Mouse (Mus musculus) heart, postnatal 36 days (tissue): ENCODE data around the gene Ism1. TPM values are rescaled to one million over a fixed set of nuclear protein-coding genes. Genes with fewer than 3 reads are reported as not detected.

Experiments
- DNase-seq, 2 experiments: peaks; one replicate each; pipeline ENCODE4 v3.0.0; 2021 to 2022
- intact Hi-C: fragments of 180-260 bp; cut with DNase I; formaldehyde crosslinking; loops from one replicate; pipeline ENCODE4 v1.15.1; 2025
- total RNA-seq, 2 experiments: library from RNA; stranded (reverse); gene quantifications; 2 replicates each; pipeline ENCODE4 v1.2.3; 2021

Gene Ism1
- total RNA-seq, 2 experiments from 2014 or later = 0.44 to 1.2 TPM

GRCm38 (mm10) chr2:139711640-139712039 lies 33.7 kb downstream of the Ism1 start:
- intact Hi-C loops = no loop called here
- DNase-seq = no peak

- intact Hi-C loops = no loop called here
- no peak for DNase-seq
Measured at GRCm38 (mm10) chr2:139712046-139712445, 34.1 kb downstream of the Ism1 start.

DNA sequence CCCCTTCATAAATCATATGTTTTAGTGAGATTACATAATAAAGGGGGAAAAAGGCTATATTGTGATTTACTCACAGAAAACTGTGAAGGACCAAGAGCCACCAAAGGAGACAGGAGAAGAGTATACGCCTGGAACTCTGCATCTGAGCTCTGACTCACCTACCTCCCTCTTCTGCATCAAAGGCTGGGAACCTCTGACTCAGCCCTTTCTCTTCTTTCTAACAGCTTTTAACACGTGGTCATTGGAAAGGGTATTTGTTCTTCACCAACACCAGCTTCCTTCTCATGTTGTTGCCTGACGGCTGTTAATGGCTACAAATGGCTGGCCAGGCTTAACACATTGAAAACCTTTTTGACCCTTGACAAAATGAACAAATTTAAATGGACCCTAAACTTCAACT lies 36.2 kb downstream of the Ism1 start:
- intact Hi-C loops = no loop called here

GRCm38 (mm10) chr2:139717772-139718171 lies 39.8 kb downstream of the Ism1 start:
- no peak for DNase-seq
- intact Hi-C loops = no loop called here

More for the DNA sequence above, 36.2 kb downstream of the Ism1 start:
- no peak for DNase-seq

- DNase-seq = peak; percentile 24 to 57
- intact Hi-C loops = loop anchor here (1.0 kb wide), 1 partner anchor 131 kb away; no protein-coding TSS in a partner anchor
Measured at GRCm38 (mm10) chr2:139722700-139723099, 44.7 kb downstream of the Ism1 start.

GRCm38 (mm10) chr2:139723304-139723703 lies 45.3 kb downstream of the Ism1 start:
- DNase-seq = no peak

GRCm38 (mm10) chr2:139724202-139724838 lies 46.3 kb downstream of the Ism1 start:
- DNase-seq = no peak
- intact Hi-C loops = no loop called here

More at GRCm38 (mm10) chr2:139723304-139723703, 45.3 kb downstream of the Ism1 start:
- intact Hi-C loops = no loop called here

- DNase-seq = no peak
- intact Hi-C loops = no loop called here
Measured at GRCm38 (mm10) chr2:139725328-139725727, 47.4 kb downstream of the Ism1 start.

GRCm38 (mm10) chr2:139728060-139728459 lies 50.1 kb downstream of the Ism1 start:
- no peak for DNase-seq
- intact Hi-C loops = no loop called here

GRCm38 (mm10) chr2:139729377-139729776 lies 51.4 kb downstream of the Ism1 start:
- intact Hi-C loops = no loop called here
- no peak for DNase-seq

GRCm38 (mm10) chr2:139742381-139742780 lies 64.4 kb downstream of the Ism1 start:
- intact Hi-C loops = no loop called here
- DNase-seq = no peak

- intact Hi-C loops = no loop called here
- no peak for DNase-seq
Measured at GRCm38 (mm10) chr2:139757021-139757420, 79.0 kb downstream of the Ism1 start.

DNA sequence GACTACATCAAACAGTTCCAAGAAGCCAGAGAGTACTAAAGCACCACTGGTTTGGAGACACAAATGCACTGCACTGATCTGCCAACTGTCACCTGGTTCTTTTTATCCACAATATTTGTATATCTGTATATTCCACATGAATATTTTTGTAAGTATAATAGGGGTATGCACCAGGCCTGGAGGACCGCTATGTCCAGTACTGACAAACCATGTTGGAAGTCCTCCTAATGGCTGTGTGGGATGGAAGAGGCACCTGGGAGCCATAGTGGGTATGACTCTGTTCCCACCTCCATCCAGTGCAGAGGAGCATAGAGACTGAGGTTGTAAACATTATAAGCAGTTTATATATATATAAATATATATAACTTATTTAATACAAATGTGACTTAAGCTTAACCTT lies 79.5 kb downstream of the Ism1 start:
- no peak for DNase-seq
- intact Hi-C loops = no loop called here

DNA sequence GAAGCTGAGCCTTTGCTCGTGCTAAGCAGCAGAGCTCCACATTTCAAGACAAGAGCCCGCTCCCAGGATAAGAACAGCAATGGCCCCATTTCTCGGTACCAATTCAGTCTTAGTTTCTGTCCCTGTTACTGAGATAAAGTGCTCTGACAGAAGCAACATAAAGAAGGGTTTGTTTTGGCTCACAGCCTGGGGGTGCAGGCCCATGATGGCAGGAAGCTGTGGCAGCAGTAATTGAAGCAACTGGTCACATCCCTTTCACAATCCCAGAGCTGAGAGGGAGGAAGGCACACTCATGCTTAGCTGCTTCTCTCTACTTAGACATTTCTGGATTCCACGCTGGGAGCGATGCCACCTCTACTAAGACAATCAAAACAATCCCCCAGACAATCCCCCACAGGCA lies 86.4 kb downstream of the Ism1 start:
- no peak for DNase-seq
- intact Hi-C loops = no loop called here

DNA sequence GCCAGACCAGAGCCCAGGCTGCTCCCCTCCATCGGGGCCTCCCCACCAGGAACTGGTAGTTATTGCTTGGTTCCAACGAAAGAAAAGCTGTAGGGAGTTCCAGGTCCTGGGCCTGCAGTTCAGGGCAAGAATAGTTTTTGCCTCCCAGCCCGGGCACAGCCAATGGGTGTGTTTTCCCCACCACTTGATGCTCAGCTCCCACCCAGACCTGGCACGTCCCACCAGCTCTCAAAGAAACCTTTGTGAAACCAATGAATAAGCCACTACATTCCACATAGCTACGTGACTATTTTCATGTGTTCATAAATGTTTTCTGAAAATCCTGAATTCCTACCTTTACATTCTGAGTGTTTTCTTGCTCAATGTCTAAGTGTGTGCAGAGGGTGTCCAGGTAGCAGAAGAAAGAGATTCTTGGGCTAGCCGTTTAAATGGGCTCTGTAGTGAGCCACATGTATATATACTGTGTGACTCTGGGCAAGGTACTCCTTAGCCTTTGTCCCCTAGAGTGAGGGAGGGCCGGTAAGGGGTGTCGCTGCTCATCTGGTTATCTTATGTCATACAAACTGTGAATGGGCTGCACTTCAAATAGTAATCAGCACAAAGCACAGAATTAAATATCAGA lies 97.1 kb downstream of the Ism1 start:
- no peak for DNase-seq
- intact Hi-C loops = loop anchor here (5.0 kb wide), 2 partner anchors 192 to 382 kb away; no protein-coding TSS in a partner anchor

- intact Hi-C loops = loop anchor here (5.0 kb wide), 2 partner anchors 191 to 381 kb away; no protein-coding TSS in a partner anchor
- no peak for DNase-seq
Measured at GRCm38 (mm10) chr2:139776644-139777043, 98.7 kb downstream of the Ism1 start.

- intact Hi-C loops = loop anchor here (5.0 kb wide), 2 partner anchors 189 to 379 kb away; no protein-coding TSS in a partner anchor
- DNase-seq = peak; percentile 9 to 12
Measured at GRCm38 (mm10) chr2:139778283-139778682, 100.3 kb downstream of the Ism1 start.

DNA sequence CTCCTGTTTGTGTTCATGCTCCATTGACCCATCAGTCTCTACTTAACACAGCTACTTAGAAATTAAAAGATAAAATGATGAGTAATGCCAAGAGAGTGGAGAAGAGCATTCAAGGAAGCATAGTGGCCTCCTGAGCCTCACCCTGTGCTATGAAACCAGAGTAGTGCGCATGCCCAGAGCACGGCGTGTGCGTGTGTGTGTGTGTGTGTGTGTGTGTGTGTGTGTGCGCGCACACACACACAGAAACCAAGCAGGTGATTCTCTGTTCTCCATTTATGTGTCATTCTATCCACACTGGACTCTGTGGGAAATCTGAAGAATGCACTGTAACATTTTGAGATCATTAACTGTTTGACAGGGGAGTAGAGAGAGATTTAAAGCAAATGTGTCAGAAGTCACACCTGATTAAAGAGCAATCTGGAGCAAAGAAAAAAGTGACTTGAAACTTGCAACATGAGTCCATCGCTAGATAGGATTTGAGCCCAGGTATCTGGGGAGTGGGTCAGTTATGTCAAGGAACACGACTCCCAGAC lies 105.4 kb downstream of the Ism1 start:
- intact Hi-C loops = no loop called here
- no peak for DNase-seq

GRCm38 (mm10) chr2:139784465-139784864 lies 106.5 kb downstream of the Ism1 start:
- DNase-seq = no peak
- intact Hi-C loops = no loop called here

- intact Hi-C loops = no loop called here
- DNase-seq = no peak
Measured at GRCm38 (mm10) chr2:139784946-139785345, 107.0 kb downstream of the Ism1 start.

GRCm38 (mm10) chr2:139788658-139789057 lies 110.7 kb downstream of the Ism1 start:
- intact Hi-C loops = no loop called here
- no peak for DNase-seq
